Mouse (Mus musculus) heart, postnatal 4 days (tissue): ENCODE measurements at regions not wholly inside any gene's neighbourhood (a gene's known extent, or its start where the extent isn't known, plus 50 kb on each side); places are given as distances from the start of the nearest gene placed in this dataset.

Source experiments
- DNase-seq: peaks from one replicate; pipeline ENCODE4 v3.0.0; 2021

DNA sequence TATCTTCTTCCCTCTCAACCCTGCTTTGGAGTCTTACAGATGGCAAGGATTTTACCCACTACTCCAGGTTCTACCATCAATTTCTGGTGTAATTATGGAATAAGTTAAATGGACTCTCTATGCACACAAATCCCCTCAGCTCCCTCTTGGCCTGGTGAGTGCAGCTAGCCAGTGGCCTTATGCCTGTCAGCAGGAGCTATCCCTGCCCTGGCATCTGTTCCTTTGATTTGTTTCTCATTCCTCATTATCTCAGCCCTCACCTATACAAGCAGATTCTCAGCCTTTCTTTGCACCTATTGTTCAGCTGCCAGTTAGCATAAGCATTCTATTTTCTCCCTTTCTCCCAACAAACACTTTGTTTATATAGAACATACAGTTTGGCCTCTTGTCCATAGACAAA lies 150.3 kb downstream of the Rnf152 start:
- no peak for DNase-seq

DNA sequence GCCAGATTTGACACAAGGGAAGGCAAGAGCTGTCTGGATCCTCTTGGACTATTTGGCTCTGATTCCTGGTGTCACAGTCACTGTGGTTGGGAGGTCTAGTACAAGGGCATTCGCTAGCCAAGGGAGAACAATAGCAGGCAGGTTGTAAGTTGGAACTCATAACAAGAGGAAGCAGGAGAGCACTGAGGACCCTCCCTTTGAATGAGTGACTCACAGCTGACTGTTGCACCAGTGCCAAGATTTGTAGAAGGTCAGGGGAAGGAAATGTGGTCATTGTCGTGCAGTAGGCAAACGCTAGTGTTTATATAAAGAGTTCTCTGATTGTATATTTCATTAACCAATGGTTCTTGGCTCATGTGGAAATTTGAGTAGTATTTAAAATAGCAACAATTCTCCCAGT lies 157.2 kb downstream of the Rnf152 start:
- DNase-seq: peak; percentile 60

GRCm38 (mm10) chr1:105191126-105191525 lies 165.4 kb downstream of the Rnf152 start:
- DNase-seq: no peak

GRCm38 (mm10) chr1:105188920-105189266 lies 167.6 kb downstream of the Rnf152 start:
- no peak for DNase-seq

GRCm38 (mm10) chr1:105188210-105188919 lies 168.1 kb downstream of the Rnf152 start:
- DNase-seq: no peak

- no peak for DNase-seq
These were observed 172.0 kb downstream of the Rnf152 start for GRCm38 (mm10) chr1:105184470-105184869.

DNA sequence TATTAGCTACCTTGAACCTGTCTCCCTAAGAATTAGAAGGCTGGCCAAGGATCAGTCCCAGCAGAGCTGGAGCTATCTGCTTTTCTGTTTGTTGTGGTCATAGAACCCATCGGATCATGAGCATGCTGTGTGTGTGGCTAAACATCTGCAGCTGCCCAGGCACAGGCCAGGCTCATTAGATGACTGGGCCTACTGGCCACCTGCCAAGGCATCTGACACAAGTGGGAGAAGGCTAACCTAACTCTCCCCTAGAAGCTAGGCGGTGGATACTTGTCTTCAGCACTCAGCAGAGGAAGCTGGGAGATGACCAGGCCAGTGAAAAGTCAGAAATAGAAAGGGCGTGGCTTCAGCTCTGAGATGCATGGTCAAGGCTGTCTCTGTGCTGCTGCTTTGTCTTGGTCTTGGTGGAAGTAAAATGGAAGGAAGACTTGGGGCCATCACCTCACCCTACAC lies 177.1 kb downstream of the Rnf152 start:
- DNase-seq: peak; percentile 72

- no peak for DNase-seq
These were observed 177.7 kb downstream of the Rnf152 start for GRCm38 (mm10) chr1:105178773-105179172.

GRCm38 (mm10) chr1:105177938-105178337 lies 178.6 kb downstream of the Rnf152 start:
- no peak for DNase-seq

GRCm38 (mm10) chr1:105177015-105177762 lies 179.3 kb downstream of the Rnf152 start:
- no peak for DNase-seq

DNA sequence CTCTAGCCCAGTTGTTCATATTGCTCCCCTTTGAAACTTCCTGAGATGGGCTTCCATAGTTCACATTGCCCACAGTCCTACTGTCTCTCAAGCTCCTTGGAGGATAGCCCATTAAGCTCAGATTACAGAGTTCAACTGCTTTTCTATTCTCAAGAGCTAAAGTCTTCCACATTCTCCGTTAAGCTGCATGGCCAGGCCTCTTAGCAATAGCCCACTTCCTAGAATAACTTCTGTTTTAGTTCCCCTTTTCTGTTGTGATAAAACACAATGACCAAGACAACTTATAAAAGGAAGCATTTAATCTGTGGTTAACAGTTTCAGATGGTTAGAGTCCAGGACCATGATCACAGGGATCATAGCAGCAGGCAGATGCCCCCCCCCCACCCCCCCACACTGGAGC lies 185.5 kb downstream of the Rnf152 start:
- DNase-seq: no peak

GRCm38 (mm10) chr1:105170114-105170506 lies 186.4 kb downstream of the Rnf152 start:
- no peak for DNase-seq

- DNase-seq: no peak
These were observed 186.9 kb downstream of the Rnf152 start for GRCm38 (mm10) chr1:105169455-105170113.

DNA sequence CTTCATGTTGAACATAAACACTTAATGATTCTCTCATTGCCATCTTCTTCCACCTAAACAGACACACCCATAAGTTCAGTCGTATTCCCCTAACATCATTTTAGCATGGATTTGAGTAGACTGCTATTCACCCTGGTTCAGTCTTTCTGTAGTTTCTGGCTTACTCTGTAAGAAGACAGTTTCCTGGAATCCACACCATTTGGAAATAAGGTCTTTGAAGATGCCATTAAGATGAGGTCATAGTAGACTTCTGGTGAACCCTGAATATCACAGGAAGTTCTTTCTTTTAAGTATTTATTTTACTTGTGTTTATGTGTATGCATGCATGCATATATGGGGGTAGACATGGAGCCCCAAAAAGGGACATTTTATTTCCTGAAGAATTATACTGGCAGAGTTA lies 187.7 kb downstream of the Rnf152 start:
- DNase-seq: no peak

DNA sequence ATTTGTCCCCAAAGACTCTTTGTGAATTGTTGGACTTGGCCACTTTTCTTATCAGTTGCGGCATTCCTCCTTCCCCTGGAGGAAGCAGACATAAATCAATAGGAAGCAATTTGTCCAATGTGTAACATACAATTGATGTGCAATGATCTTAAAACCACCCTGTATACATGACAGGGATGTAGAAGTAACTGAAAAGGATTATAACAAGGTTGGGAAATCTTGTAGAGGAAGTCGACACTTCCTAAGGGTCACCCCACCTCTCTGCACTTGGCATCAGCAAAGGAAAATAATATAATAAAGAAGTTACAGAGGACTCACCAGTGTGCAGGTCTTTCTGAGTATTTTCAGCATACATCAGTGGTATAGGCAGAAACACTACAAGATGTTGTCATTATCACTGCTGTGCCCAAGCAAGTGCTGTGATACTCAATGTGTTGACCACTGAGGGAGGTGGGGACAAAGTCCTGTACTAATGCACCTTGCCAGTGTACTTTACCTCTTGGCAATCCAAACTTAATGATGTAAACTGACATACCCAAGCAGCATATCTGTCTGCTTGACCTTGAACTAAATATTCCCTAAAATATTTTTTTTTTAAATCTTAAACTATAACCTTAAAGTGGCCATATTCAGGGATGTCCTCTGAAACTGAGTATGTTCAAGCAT lies 198.9 kb downstream of the Rnf152 start:
- no peak for DNase-seq

- no peak for DNase-seq
These were observed 204.2 kb downstream of the Rnf152 start for GRCm38 (mm10) chr1:105152175-105152828.

DNA sequence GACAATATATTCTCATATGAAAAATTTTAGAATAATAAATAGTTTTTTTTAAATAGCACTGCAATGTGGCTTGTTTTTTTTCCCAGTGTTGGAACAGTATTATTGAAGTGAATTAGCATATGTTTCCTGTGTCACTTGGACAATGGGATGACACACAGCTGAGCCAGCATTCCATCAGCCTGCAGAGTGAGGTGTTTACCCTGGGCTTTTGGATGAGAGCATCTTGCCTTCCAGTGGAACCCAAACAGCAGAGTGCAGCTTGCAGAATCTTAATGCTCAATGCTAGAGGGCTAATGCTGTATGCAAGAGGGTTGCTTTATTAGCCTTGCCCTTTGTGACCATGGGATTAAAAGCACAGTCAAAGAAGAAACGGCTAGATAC lies 205.1 kb downstream of the Rnf152 start:
- DNase-seq: no peak

DNA sequence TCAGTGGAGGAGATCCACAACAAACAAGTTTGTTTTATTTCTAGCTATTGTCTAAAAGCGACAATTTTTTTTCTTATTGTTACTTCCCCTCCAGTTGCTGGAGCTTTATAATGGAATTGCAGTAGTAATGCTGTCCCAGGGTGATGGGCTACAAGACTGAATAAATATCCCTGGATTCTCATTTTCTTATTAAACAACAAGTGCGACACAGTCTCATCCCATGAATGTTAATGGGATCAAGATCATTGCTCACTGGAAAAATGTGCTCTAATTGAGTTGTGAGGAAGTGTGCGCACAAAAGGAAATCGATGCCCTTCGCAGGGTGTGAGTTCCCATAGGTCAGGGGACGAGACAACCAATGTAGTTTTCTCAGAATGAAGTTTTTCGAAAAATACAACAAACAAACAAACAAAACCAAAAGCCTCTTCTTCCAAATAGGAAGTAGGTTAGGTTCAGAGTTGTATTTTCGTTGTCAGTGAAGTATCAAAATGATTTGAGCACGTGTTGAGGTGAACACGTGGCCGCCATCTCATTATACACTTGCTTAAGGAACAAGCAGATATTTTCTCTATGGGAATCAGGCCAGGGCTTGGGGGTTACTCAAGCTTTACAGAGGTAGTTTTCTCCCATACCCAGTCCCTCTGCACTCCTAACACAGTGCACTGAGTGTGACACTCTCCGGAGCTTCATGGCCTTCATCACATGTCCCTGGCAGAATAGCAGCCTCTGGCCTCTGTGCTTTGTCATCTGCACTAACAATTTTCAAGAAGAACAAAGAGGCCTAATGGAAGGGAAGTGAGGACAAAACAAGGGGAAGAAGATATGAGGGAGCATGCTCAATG lies 205.7 kb downstream of the Rnf152 start:
- no peak for DNase-seq

- DNase-seq: no peak
These were observed 207.7 kb downstream of the Rnf152 start for GRCm38 (mm10) chr1:105148792-105149191.

GRCm38 (mm10) chr1:105148048-105148447 lies 208.5 kb downstream of the Rnf152 start:
- no peak for DNase-seq

DNA sequence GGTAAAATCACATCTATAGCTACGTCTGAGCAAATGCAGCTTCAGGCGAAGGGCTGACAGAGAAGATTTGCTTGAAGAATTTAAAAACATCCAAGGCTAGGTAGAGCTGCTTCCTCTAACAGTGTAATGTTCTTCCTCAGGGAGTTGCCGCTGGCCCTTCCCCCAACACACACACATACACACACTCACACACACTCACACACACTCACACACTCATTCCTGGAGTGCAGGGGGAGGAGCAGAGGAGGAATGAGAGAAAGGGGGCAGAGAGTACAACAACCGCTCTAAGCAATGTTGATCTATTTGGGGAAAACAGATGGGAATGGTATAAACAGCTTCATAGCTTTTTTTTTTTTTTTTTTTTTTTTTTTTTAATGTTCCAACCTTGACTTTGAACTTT lies 232.6 kb downstream of the Rnf152 start:
- DNase-seq: no peak

- no peak for DNase-seq
These were observed 238.6 kb downstream of the Rnf152 start for GRCm38 (mm10) chr1:105117888-105118287.
